Mouse (Mus musculus): ENCODE data around the gene Ankrd39. TPM values are rescaled to one million over a fixed set of nuclear protein-coding genes. Genes with fewer than 3 reads are reported as not detected.

The Ankrd39 gene
- 23.6 and 26.8 TPM in 2 replicates for polyA plus RNA-seq (2015; fragmentation: Nextera tagmentation; extraction: Ambion mirVana)

GRCm38 (mm10) chr1:36546888-36547471, at the start of gene Ankrd39:
Gene Ankrd39, minus strand, starts transcription at chr1:36547445.
- peaks cover 29% of the 10 kb centered on the region for H3K4me1 ChIP-seq (ENCODE audit: control insufficient read depth, insufficient read depth, low read length)
- peak within 1 kb of the TSS; percentile 84 for H3K4me2 ChIP-seq (ENCODE audit: low read depth, low read length)
- peak within 1 kb of the TSS; percentile 65 for H3K27ac ChIP-seq (ENCODE audit: low read length)
- peak within 1 kb of the TSS; percentile 84 for H3K9ac ChIP-seq (ENCODE audit: low read depth, low read length)
- WGBS, result under 1% methylated on average over 43 of the region's 43 CpGs
- H3K27me3 ChIP-seq (replicated peaks; ENCODE audit: control insufficient read depth, insufficient read depth, low read length), result no peaks in the 10 kb centered on the region
- ATAC-seq, result peak; percentile 99
- peaks cover 16% of the 10 kb centered on the region for H3K36me3 ChIP-seq (ENCODE audit: control insufficient read depth, insufficient read depth, low read length)
- no peaks in the 10 kb centered on the region for H3K9me3 ChIP-seq (ENCODE audit: control insufficient read depth, low read length)
- peak within 1 kb of the TSS; percentile 79 for H3K4me3 ChIP-seq (ENCODE audit: low read length)

DNA sequence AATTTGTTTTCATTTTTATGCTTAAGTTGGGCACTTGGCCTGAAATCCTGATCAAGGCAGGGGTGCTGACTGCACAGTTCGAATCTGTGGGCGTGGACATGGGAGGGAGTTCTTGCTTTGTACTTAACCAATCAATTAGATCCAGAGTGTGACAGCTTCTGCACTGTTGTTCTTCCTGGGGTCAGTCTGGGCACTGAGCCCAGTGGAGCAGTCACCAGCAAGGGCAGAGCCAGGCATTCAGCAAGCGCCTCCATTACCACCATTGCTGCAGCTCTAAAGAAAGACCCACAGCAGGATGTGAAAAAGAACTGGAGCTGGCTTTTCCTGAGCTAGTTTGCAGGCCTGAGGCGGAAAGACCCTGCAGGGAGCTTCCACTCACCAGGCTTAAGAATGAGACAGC, 48.9 kb upstream of the Ankrd39 start:
- Histone ChIP-seq H3K36me3 (ENCODE audit: control insufficient read depth, insufficient read depth, low read length) (no peaks in the 10 kb centered on the region), H3K9ac (ENCODE audit: low read depth, low read length) (no peak overlapping the region), H3K4me2 (ENCODE audit: low read depth, low read length) (no peak overlapping the region), H3K27me3 (replicated peaks; ENCODE audit: control insufficient read depth, insufficient read depth, low read length) (no peaks in the 10 kb centered on the region), H3K4me1 (ENCODE audit: control insufficient read depth, insufficient read depth, low read length) (peaks cover 16% of the 10 kb centered on the region), H3K27ac (ENCODE audit: low read length) (0 out of 2 replicates have a peak overlapping the region, but pooled peaks have one; percentile 3), H3K4me3 (ENCODE audit: low read length) (no peak overlapping the region), H3K9me3 (ENCODE audit: control insufficient read depth, low read length) (no peaks in the 10 kb centered on the region)
- 47% methylated on average over 4 of the region's 4 CpGs for WGBS
- peak; percentile 72 for ATAC-seq

- WGBS, result 49% methylated on average over 10 of the region's 10 CpGs
- peaks cover 18% of the 10 kb centered on the region for H3K4me1 ChIP-seq (ENCODE audit: control insufficient read depth, insufficient read depth, low read length)
- no peak overlapping the region for H3K4me3 ChIP-seq (ENCODE audit: low read length)
- no peaks in the 10 kb centered on the region for H3K9me3 ChIP-seq (ENCODE audit: control insufficient read depth, low read length)
- peak; percentile 67 for ATAC-seq
- H3K4me2 ChIP-seq (ENCODE audit: low read depth, low read length), result no peak overlapping the region
- no peaks in the 10 kb centered on the region for H3K27me3 ChIP-seq (replicated peaks; ENCODE audit: control insufficient read depth, insufficient read depth, low read length)
- no peak overlapping the region for H3K9ac ChIP-seq (ENCODE audit: low read depth, low read length)
- H3K36me3 ChIP-seq (ENCODE audit: control insufficient read depth, insufficient read depth, low read length), result no peaks in the 10 kb centered on the region
- peak overlapping the region; percentile 55; the same call in 1 of the 2 replicates for H3K27ac ChIP-seq (ENCODE audit: low read length)
Observed at GRCm38 (mm10) chr1:36595167-36595931, 48.1 kb upstream of the Ankrd39 start.

GRCm38 (mm10) chr1:36593099-36593498, 45.9 kb upstream of the Ankrd39 start:
- Histone ChIP-seq H3K4me2 (ENCODE audit: low read depth, low read length) (no peak overlapping the region), H3K9me3 (ENCODE audit: control insufficient read depth, low read length) (no peaks in the 10 kb centered on the region), H3K9ac (ENCODE audit: low read depth, low read length) (no peak overlapping the region), H3K4me3 (ENCODE audit: low read length) (no peak overlapping the region), H3K27me3 (replicated peaks; ENCODE audit: control insufficient read depth, insufficient read depth, low read length) (no peaks in the 10 kb centered on the region), H3K36me3 (ENCODE audit: control insufficient read depth, insufficient read depth, low read length) (no peaks in the 10 kb centered on the region), H3K4me1 (ENCODE audit: control insufficient read depth, insufficient read depth, low read length) (peaks cover 40% of the 10 kb centered on the region), H3K27ac (ENCODE audit: low read length) (no peak overlapping the region)
- ATAC-seq, result no peak
- 40% methylated on average over 1 of the region's 1 CpGs for WGBS

GRCm38 (mm10) chr1:36591408-36591807, 44.2 kb upstream of the Ankrd39 start:
- Histone ChIP-seq H3K4me1 (ENCODE audit: control insufficient read depth, insufficient read depth, low read length) (peaks cover 46% of the 10 kb centered on the region), H3K27me3 (replicated peaks; ENCODE audit: control insufficient read depth, insufficient read depth, low read length) (no peaks in the 10 kb centered on the region), H3K4me3 (ENCODE audit: low read length) (no peak overlapping the region), H3K36me3 (ENCODE audit: control insufficient read depth, insufficient read depth, low read length) (no peaks in the 10 kb centered on the region), H3K9me3 (ENCODE audit: control insufficient read depth, low read length) (no peaks in the 10 kb centered on the region), H3K27ac (ENCODE audit: low read length) (no peak overlapping the region), H3K9ac (ENCODE audit: low read depth, low read length) (no peak overlapping the region), H3K4me2 (ENCODE audit: low read depth, low read length) (no peak overlapping the region)
- WGBS, result 82% methylated on average over 2 of the region's 2 CpGs
- ATAC-seq, result no peak

DNA sequence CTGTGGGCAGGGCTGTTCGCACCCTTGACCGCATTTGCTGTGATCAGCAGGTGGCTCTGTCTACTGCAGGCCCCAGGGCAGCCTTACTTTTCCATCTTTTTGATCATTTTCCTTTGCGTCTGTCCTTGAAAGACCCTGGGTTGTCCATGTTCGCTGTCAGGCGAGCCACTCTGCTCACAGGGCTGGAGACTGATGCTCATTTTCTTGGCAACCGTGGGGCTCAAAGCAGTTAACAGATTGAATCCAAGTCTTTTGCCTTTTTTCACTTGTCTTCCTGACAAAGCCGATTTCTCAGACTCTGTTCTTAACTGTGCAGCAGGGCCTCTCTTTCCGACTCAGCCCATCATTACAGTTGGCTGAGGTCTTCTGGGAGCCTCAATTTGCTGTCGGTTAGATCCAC, 43.4 kb upstream of the Ankrd39 start:
- Histone ChIP-seq H3K4me1 (ENCODE audit: control insufficient read depth, insufficient read depth, low read length) (peaks cover 41% of the 10 kb centered on the region), H3K27me3 (replicated peaks; ENCODE audit: control insufficient read depth, insufficient read depth, low read length) (no peaks in the 10 kb centered on the region), H3K9ac (ENCODE audit: low read depth, low read length) (no peak overlapping the region), H3K4me3 (ENCODE audit: low read length) (no peak overlapping the region), H3K36me3 (ENCODE audit: control insufficient read depth, insufficient read depth, low read length) (no peaks in the 10 kb centered on the region), H3K4me2 (ENCODE audit: low read depth, low read length) (no peak overlapping the region), H3K9me3 (ENCODE audit: control insufficient read depth, low read length) (no peaks in the 10 kb centered on the region), H3K27ac (ENCODE audit: low read length) (0 out of 2 replicates have a peak overlapping the region, but pooled peaks have one; percentile 1)
- ATAC-seq, result no peak
- 62% methylated on average over 9 of the region's 9 CpGs for WGBS

DNA sequence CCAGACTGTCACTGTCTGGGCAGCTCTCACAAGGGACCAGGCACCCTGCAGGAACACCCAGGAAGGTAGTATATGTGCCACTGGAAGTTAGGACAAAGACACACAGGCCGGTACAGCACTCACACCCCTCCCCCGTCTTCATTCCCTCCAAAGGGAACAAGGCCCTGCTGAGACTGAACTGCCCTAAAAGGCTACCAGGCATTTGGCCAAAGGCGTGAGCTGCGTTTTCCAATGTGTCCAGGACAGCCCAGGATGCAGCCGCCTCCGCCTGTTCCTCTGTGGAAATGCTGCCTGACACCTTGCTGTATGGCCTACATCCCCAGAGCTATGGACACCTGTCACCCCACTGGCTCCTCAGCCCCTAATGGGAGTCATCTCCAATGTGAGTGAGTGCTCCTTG, 42.2 kb upstream of the Ankrd39 start:
- peak overlapping the region; percentile 39 for H3K9ac ChIP-seq (ENCODE audit: low read depth, low read length)
- no peaks in the 10 kb centered on the region for H3K27me3 ChIP-seq (replicated peaks; ENCODE audit: control insufficient read depth, insufficient read depth, low read length)
- H3K9me3 ChIP-seq (ENCODE audit: control insufficient read depth, low read length), result no peaks in the 10 kb centered on the region
- WGBS, result 62% methylated on average over 6 of the region's 6 CpGs
- no peak overlapping the region for H3K4me2 ChIP-seq (ENCODE audit: low read depth, low read length)
- ATAC-seq, result peak; percentile 57
- H3K27ac ChIP-seq (ENCODE audit: low read length), result peak overlapping the region; percentile 64
- no peak overlapping the region for H3K4me3 ChIP-seq (ENCODE audit: low read length)
- peaks cover 33% of the 10 kb centered on the region for H3K4me1 ChIP-seq (ENCODE audit: control insufficient read depth, insufficient read depth, low read length)
- H3K36me3 ChIP-seq (ENCODE audit: control insufficient read depth, insufficient read depth, low read length), result no peaks in the 10 kb centered on the region

DNA sequence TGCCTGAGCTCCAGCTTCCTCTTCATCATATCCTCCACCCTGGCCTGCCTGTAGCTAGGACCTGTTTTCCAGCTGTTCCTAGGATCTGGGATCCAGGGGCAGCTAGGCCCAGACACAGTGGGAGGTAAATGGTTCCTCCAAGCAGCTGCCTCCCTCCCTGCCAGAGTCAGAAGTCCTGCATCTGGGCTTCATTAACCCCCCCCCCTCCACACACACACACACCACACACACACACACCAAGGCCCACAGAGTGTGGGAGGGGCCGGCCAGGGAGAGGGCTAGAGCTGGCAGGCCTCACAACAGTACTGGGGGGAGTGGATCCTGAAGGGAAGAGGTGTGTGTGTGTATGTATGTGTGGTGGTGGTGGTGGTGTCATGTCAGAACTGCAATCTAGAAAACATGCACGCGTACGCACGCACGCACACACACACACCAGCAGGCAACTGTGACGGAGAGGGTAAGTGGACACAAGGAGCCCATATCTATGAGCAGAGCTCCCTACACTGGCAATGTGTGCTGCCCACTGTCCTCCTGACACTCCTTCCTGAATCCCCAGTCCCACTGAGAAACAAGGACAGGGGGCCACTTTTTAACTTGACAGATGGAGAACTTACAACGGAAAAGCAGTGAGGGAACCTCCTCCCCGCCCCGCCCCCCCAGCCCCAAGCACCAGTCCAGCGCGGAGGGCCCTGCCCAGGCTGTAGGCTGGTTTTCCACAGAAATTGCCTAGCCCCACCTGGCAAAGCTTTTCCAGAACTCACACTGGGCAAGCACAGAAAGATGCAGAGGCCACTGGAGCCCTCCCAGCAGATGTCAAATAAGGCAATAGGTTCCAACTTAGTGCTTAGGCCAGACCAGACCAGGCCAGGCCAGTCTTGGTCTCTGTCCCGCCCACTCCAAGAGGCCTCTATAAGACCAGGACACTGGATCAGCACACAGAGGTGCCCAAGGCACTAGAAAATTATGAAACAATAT, 41.5 kb upstream of the Ankrd39 start:
- Histone ChIP-seq H3K4me1 (ENCODE audit: control insufficient read depth, insufficient read depth, low read length) (peaks cover 33% of the 10 kb centered on the region), H3K4me2 (ENCODE audit: low read depth, low read length) (no peak overlapping the region), H3K4me3 (ENCODE audit: low read length) (no peak overlapping the region), H3K27me3 (replicated peaks; ENCODE audit: control insufficient read depth, insufficient read depth, low read length) (no peaks in the 10 kb centered on the region), H3K9ac (ENCODE audit: low read depth, low read length) (peak overlapping the region; percentile 39), H3K27ac (ENCODE audit: low read length) (peak overlapping the region; percentile 64), H3K9me3 (ENCODE audit: control insufficient read depth, low read length) (no peaks in the 10 kb centered on the region), H3K36me3 (ENCODE audit: control insufficient read depth, insufficient read depth, low read length) (no peaks in the 10 kb centered on the region)
- 47% methylated on average over 13 of the region's 13 CpGs for WGBS
- peak; percentile 68 for ATAC-seq

DNA sequence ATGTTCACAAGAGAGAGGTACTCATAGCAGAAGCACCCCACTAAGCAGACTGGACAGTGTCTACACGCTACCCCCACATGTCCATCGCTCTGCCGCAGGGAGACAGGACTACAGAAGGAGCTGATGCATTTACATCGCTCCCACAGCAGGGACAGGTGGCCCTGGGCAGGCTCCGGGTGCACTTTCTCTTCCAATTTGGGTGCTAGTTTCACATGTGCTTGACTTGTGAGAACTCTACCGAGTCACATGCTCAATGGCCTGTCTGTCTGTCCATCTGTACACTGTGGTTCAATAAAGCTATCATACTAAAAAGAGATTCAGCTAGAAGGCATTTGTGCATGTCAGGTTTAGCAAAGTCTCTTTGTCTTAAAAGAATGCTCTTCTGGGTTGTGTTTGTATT, 40.6 kb upstream of the Ankrd39 start:
- no peak overlapping the region for H3K9ac ChIP-seq (ENCODE audit: low read depth, low read length)
- no peak overlapping the region for H3K4me3 ChIP-seq (ENCODE audit: low read length)
- H3K36me3 ChIP-seq (ENCODE audit: control insufficient read depth, insufficient read depth, low read length), result no peaks in the 10 kb centered on the region
- no peaks in the 10 kb centered on the region for H3K27me3 ChIP-seq (replicated peaks; ENCODE audit: control insufficient read depth, insufficient read depth, low read length)
- H3K4me2 ChIP-seq (ENCODE audit: low read depth, low read length), result no peak overlapping the region
- no peak for ATAC-seq
- peaks cover 36% of the 10 kb centered on the region for H3K4me1 ChIP-seq (ENCODE audit: control insufficient read depth, insufficient read depth, low read length)
- H3K9me3 ChIP-seq (ENCODE audit: control insufficient read depth, low read length), result no peaks in the 10 kb centered on the region
- peak overlapping the region; percentile 64 for H3K27ac ChIP-seq (ENCODE audit: low read length)
- WGBS, result 84% methylated on average over 6 of the region's 6 CpGs

Measured in intestine, embryonic 16.5 days (tissue).